ENCODE assay signal across 11 mouse cellular contexts in the genomic region with DNA sequence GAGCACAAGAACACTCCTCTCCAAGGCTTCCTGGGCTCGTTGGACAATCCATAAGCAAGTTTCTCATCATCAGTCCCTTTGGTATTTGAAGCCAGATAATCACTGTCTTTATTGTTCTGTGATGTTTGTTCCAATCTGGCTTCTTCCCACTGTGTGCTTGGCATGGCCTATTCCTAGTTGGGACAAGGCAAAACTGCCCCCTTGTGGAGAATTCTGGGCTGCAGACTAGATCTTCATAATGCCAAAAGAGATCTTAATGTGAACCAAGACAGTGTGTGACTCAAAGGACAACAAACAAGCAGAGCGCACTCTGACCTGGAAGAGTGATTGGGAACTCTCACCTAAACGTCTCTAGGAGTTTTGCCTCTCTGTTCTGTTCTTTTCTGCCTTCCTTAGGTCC. TPM values are rescaled to one million over a fixed set of nuclear protein-coding genes. Genes with fewer than 3 reads are reported as not detected.
A peak's percentile ranks its signal among the peaks of the same experiment; 100 is the strongest.
DNase-seq lines count a peak whose midpoint lies in the region; ATAC-seq and TF ChIP-seq lines count a peak whose summit lies in the region.
"Had no signal": no experiment of that assay in that cellular context is flagged by ENCODE, and none has a peak within 500 bp of the region (broad histone marks: within the 10 kb centered on the region; RNA-seq: fewer than 3 reads in every experiment).

No protein-coding gene starts in this region.

- H3K4me3 ChIP-seq in heart, adult 2 months, result no peak overlapping the region
- no peak overlapping the region for H3K4me3 ChIP-seq in heart, embryonic 11.5 days (ENCODE audit: low read depth, low read length)
- no peak overlapping the region for H3K4me3 ChIP-seq in lung, postnatal 0 days (ENCODE audit: low read depth, low read length)
- no peak overlapping the region for H3K4me3 ChIP-seq in hindbrain, embryonic 16.5 days (ENCODE audit: low read length)
- H3K4me3 ChIP-seq: heart, embryonic 13.5 days; limb, embryonic 15.5 days had no signal

- H3K27ac ChIP-seq in heart, adult 2 months, result no peak overlapping the region
- no peak overlapping the region for H3K27ac ChIP-seq in heart, embryonic 11.5 days (ENCODE audit: low read depth, low read length)
- H3K27ac ChIP-seq in lung, postnatal 0 days (ENCODE audit: low read length), result no peak overlapping the region
- no peak overlapping the region for H3K27ac ChIP-seq in hindbrain, embryonic 16.5 days (ENCODE audit: low read depth, low read length)
- H3K27ac ChIP-seq: heart, embryonic 13.5 days; limb, embryonic 15.5 days had no signal

- H3K4me1 ChIP-seq in heart, adult 2 months (ENCODE audit: control insufficient read depth, insufficient read depth, low read length), result no peaks in the 10 kb centered on the region
- no peaks in the 10 kb centered on the region for H3K4me1 ChIP-seq in heart, embryonic 11.5 days (ENCODE audit: control insufficient read depth, insufficient read depth, low read length)
- H3K4me1 ChIP-seq in lung, postnatal 0 days (ENCODE audit: insufficient read depth, low read depth, low read length), result no peaks in the 10 kb centered on the region
- H3K4me1 ChIP-seq in hindbrain, embryonic 16.5 days (ENCODE audit: control insufficient read depth, insufficient read depth, low read depth, low read length), result no peaks in the 10 kb centered on the region
- H3K4me1 ChIP-seq: limb, embryonic 15.5 days had no signal

- no peak for TF ChIP-seq EP300 in heart, adult 2 months (IDR thresholded peaks at IDR 0.05; ENCODE audit: insufficient read depth, low read depth, low read length)
- no peak for TF ChIP-seq EP300 in lung, postnatal 0 days (IDR thresholded peaks at IDR 0.05)

- H3K79me2 ChIP-seq in heart, adult 2 months (replicated peaks; ENCODE audit: control insufficient read depth, insufficient read depth, low read length), result no peaks in the 10 kb centered on the region

- DNase-seq in heart, adult 2 months, result no peak
- peak; percentile 27 for DNase-seq in lung, postnatal 0 days (ENCODE audit: low spot score)
- no peak for DNase-seq in lung, postnatal 25 days (ENCODE audit: low spot score)
- DNase-seq in ZHBTc4 (ENCODE audit: low read depth, low spot score), result peak; percentile 52
- DNase-seq in kidney, postnatal 4 days, result peak; percentile 43 to 57

- no peak overlapping the region for H3K4me2 ChIP-seq in heart, embryonic 11.5 days
- H3K4me2 ChIP-seq in lung, postnatal 0 days (replicated peaks; ENCODE audit: low read depth, low read length), result no peak overlapping the region
- no peak overlapping the region for H3K4me2 ChIP-seq in hindbrain, embryonic 16.5 days (ENCODE audit: low read length)
- H3K4me2 ChIP-seq: heart, embryonic 13.5 days; limb, embryonic 15.5 days had no signal

- intact Hi-C loops in heart, adult 2 months (cut with DNase I), result loop anchor here (2.0 kb wide), 1 partner anchor 339 kb away; no protein-coding TSS in a partner anchor

- TF ChIP-seq CTCF in heart, adult 2 months (IDR thresholded peaks at IDR 0.05), result peak; percentile 67
- peak; percentile 60 for TF ChIP-seq CTCF in lung, postnatal 0 days (IDR thresholded peaks at IDR 0.05)

- no peaks in the 10 kb centered on the region for H3K9me3 ChIP-seq in heart, embryonic 11.5 days (replicated peaks; ENCODE audit: control insufficient read depth, low read length)
- no peaks in the 10 kb centered on the region for H3K9me3 ChIP-seq in lung, postnatal 0 days (ENCODE audit: low read length)
- no peaks in the 10 kb centered on the region for H3K9me3 ChIP-seq in hindbrain, embryonic 16.5 days (ENCODE audit: control insufficient read depth, low read length)
- H3K9me3 ChIP-seq: heart, embryonic 13.5 days; limb, embryonic 15.5 days had no signal

- H3K9ac ChIP-seq in heart, adult 2 months (ENCODE audit: low read depth, low read length), result no peak overlapping the region
- no peak overlapping the region for H3K9ac ChIP-seq in heart, embryonic 11.5 days (ENCODE audit: low read depth, low read length)
- no peak overlapping the region for H3K9ac ChIP-seq in lung, postnatal 0 days (replicated peaks; ENCODE audit: low read depth)
- no peak overlapping the region for H3K9ac ChIP-seq in hindbrain, embryonic 16.5 days (ENCODE audit: low read depth, low read length)
- H3K9ac ChIP-seq: heart, embryonic 13.5 days; limb, embryonic 15.5 days had no signal

- TF ChIP-seq POLR2A in heart, adult 2 months (IDR thresholded peaks at IDR 0.05; ENCODE audit: insufficient read depth, low read depth, low read length), result no peak

- no peaks in the 10 kb centered on the region for H3K27me3 ChIP-seq in heart, adult 2 months (ENCODE audit: control insufficient read depth, insufficient read depth, low read length)
- H3K27me3 ChIP-seq in heart, embryonic 11.5 days (ENCODE audit: control insufficient read depth, insufficient read depth, low read length), result no peaks in the 10 kb centered on the region
- no peaks in the 10 kb centered on the region for H3K27me3 ChIP-seq in lung, postnatal 0 days (replicated peaks; ENCODE audit: insufficient read depth, low read length)
- no peaks in the 10 kb centered on the region for H3K27me3 ChIP-seq in hindbrain, embryonic 16.5 days (replicated peaks; ENCODE audit: control insufficient read depth, insufficient read depth, low read length)
- H3K27me3 ChIP-seq: heart, embryonic 13.5 days; limb, embryonic 15.5 days had no signal

- WGBS in heart, adult 2 months, result 38% methylated on average over 3 of the region's 3 CpGs
- WGBS in heart, embryonic 11.5 days (ENCODE audit: insufficient replicate concordance), result 39% methylated on average over 3 of the region's 3 CpGs
- WGBS in lung, postnatal 0 days, result 33% methylated on average over 3 of the region's 3 CpGs
- 37% methylated on average over 3 of the region's 3 CpGs for WGBS in hindbrain, embryonic 16.5 days

- ATAC-seq in heart, embryonic 11.5 days (replicated peaks; ENCODE audit: insufficient number of reproducible peaks, low FRiP score, low TSS enrichment), result no peak
- no peak for ATAC-seq in lung, postnatal 0 days
- no peak for ATAC-seq in hindbrain, embryonic 16.5 days
- ATAC-seq in activated CD4-positive, CD25-positive, alpha-beta regulatory T cell, adult 4 months, result no peak

- H3K36me3 ChIP-seq in heart, adult 2 months (ENCODE audit: control insufficient read depth, insufficient read depth, low read length), result no peaks in the 10 kb centered on the region
- H3K36me3 ChIP-seq in heart, embryonic 11.5 days (ENCODE audit: control insufficient read depth, insufficient read depth, low read length), result no peaks in the 10 kb centered on the region
- H3K36me3 ChIP-seq in lung, postnatal 0 days (ENCODE audit: insufficient read depth, low read length), result no peaks in the 10 kb centered on the region
- H3K36me3 ChIP-seq in hindbrain, embryonic 16.5 days (ENCODE audit: control insufficient read depth, insufficient read depth, low read length), result no peaks in the 10 kb centered on the region
- H3K36me3 ChIP-seq: heart, embryonic 13.5 days; limb, embryonic 15.5 days had no signal

RNA-seq across cellular contexts. Expression of a gene that starts 23.4 kb away (rescaled TPM):
- under 1 TPM; 0.61 to 0.89 TPM for total RNA-seq in heart, adult 2 months (2021)
- polyA plus RNA-seq in heart, adult 2 months (2012; rRNA removed), result 0.41 and 0.51 TPM in 2 replicates
- 1.2 and 1.3 TPM in 2 replicates for polyA plus RNA-seq in heart, embryonic 11.5 days (2014; fragmentation: Nextera tagmentation; extraction: Ambion mirVana)
- polyA plus RNA-seq in lung, postnatal 0 days (2015; fragmentation: Nextera tagmentation; extraction: Ambion mirVana), result 2.1 TPM in 2 replicates
- polyA plus RNA-seq in hindbrain, embryonic 16.5 days (2015; fragmentation: Nextera tagmentation; extraction: Ambion mirVana), result 15.2 and 15.3 TPM in 2 replicates
- under 1 TPM in 1 of 2 experiments, not detected in 1; 0.42 TPM for polyA plus RNA-seq in activated CD4-positive, CD25-positive, alpha-beta regulatory T cell, adult 4 months (2017; shearing (Covaris generic))
- total RNA-seq: neutrophil, adult 5-6 weeks had no signal

Comparison
In these comparisons a context has a peak if more than half of its experiments do, and no peak if none do; other contexts are left out.
1. DNase-seq: peak in lung, postnatal 0 days (single experiment), ZHBTc4 (single experiment) and kidney, postnatal 4 days (2 of 2); none in heart, adult 2 months (0 of 2) and lung, postnatal 25 days (single experiment).